Mouse (Mus musculus): ENCODE results near the gene Cars2. TPM values are rescaled to one million over a fixed set of nuclear protein-coding genes. Genes with fewer than 3 reads are reported as not detected.
"Not testable (repeated sequence)": the region's sequence is repeated elsewhere in the genome, so short reads cannot be mapped to it uniquely, and the experiment has no call there.

The Cars2 gene
- polyA plus RNA-seq, 1 experiment from 2014 or later = 46.2 TPM

DNA sequence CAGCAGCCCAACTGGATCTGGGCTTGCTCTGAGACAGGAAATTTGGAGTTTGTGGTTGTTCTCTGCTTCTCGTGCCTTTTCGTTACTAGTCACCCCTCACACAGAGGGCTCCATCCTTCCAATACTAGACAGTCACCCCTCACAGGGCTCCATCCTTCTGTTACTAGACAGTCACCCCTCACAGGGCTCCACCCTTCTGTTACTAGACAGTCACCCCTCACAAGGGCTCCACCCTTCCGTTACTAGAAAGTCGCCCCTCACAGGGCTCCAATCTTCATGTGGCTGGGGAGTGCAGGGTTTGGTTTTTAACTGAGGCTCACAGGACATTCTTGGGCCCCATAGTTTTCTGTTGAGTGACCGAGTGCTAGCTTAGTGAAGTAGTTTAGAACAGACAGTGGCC lies 37.3 kb downstream of the Cars2 start:
- H3K27me3 ChIP-seq = no peaks in the 10 kb centered on the region
- ChIA-PET POLR2A (no interaction called here), CTCF (no interaction called here)
- ATAC-seq = no peak
- no peak for TF ChIP-seq CTCF (IDR thresholded peaks at IDR 0.05)
- no peak for DNase-seq (ENCODE audit: low read depth, low spot score)
- in situ Hi-C loops (cut with MboI; ENCODE audit: low pct_unique_long_range_greater_than_20kb) = no loop called here

DNA sequence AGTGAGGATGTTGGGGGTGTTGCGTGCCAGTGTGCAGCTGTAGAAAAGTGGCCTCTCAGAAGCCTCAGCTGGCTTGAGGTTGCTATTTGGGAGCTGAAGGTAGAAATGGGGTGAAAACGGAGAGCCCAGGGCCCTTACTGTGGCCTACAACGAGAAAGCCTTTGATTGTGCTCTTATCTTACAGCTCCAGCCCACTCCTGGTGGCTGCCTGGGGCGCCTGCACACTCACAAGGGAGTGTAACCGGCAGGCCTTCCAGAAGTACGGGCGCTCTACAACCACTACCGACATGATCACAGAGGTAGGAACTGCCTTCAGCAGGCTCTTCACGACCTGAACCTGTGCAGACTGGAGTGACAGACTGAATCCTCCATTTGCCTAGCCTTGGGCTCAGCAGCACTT lies 37.9 kb downstream of the Cars2 start:
- CTCF ChIA-PET = no interaction called here

DNA sequence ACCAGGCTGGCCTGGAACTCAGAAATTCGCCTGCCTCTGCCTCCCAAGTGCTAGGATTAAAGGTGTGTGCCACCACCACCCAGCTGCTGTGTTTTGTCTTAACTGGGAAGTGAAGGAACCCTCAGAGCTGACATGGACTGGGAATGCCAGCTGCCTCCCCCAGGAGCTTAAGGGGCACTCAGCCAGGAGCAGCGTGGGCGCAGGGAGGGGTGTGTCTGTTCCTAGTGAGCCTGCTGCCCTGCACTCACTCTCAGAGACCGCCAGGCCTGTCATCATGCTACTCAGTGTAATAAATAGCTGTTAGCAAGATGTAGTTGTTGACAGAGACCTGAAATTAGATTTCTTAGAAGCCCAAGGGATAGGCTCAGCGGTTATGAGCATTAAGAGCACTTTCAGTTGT lies 39.6 kb downstream of the Cars2 start:
- no peaks in the 10 kb centered on the region for H3K27me3 ChIP-seq
- ATAC-seq (no peak), DNase-seq (ENCODE audit: low read depth, low spot score) (no peak)
- CTCF ChIA-PET = no interaction called here
- in situ Hi-C loops (cut with MboI; ENCODE audit: low pct_unique_long_range_greater_than_20kb) = no loop called here
- no peak for TF ChIP-seq CTCF (IDR thresholded peaks at IDR 0.05)
- POLR2A ChIA-PET = no interaction called here

More for the DNA sequence above, 37.9 kb downstream of the Cars2 start:
- H3K27me3 ChIP-seq = no peaks in the 10 kb centered on the region
- TF ChIP-seq CTCF (IDR thresholded peaks at IDR 0.05) = no peak
- POLR2A ChIA-PET = no interaction called here
- in situ Hi-C loops (cut with MboI; ENCODE audit: low pct_unique_long_range_greater_than_20kb) = no loop called here
- DNase-seq (ENCODE audit: low read depth, low spot score) (no peak), ATAC-seq (no peak)

DNA sequence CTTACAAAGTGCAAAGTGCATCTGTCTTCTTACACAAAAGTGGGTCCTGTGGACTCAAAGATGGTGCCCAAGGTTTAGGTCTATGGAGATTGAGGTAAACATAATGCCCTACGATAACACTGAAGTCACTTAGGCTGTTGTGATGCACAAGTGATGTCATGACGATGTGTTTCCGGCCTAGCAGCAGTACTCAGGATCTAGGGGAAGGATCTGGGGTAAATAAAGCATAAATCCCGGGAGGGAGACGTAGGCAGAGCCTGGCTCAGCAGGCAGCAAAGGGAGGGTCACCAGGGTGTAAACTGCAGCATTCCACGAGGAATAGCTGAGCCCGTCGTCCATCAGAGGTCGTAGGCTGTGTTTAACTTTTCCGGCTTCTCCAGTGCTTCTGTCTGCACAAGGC lies 41.7 kb downstream of the Cars2 start:
- TF ChIP-seq CTCF (IDR thresholded peaks at IDR 0.05) = no peak
- ChIA-PET POLR2A (no interaction called here), CTCF (no interaction called here)
- no peaks in the 10 kb centered on the region for H3K27me3 ChIP-seq
- ATAC-seq = no peak
- in situ Hi-C loops (cut with MboI; ENCODE audit: low pct_unique_long_range_greater_than_20kb) = loop anchor here (5.0 kb wide), 1 partner anchor 108 kb away; no protein-coding TSS in a partner anchor
- no peak for DNase-seq (ENCODE audit: low read depth, low spot score)

DNA sequence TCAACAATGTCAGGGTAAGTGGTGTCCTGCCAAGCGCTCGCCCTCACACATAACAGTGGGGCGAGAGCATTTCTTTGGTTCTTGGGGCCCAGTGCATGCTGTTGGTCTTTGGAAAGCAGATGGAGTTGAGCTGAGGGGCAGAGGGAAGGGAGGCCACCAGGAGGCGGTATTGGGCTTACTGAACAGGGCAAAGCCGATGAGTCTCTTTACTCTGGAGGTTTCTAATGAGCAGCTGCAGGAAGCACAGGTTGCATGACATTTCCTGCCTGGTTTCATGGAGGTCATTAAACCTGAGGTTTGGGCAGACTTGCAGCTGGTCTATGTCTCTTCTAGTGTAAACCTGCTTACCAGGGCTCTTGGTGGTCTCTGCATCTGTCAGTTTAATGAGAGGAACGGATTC lies 43.8 kb downstream of the Cars2 start:
- CTCF ChIA-PET = interaction anchor here (0.7 to 2.3 kb wide), 12 partner anchors 11 to 200 kb away, joined by 3 to 7 read pairs (median 3); no protein-coding TSS in a partner anchor
- in situ Hi-C loops (cut with MboI; ENCODE audit: low pct_unique_long_range_greater_than_20kb) = loop anchor here (5.0 kb wide), 1 partner anchor 110 kb away; no protein-coding TSS in a partner anchor
- ATAC-seq (no peak), DNase-seq (ENCODE audit: low read depth, low spot score) (no peak)
- POLR2A ChIA-PET = no interaction called here
- no peak for TF ChIP-seq CTCF (IDR thresholded peaks at IDR 0.05)
- no peaks in the 10 kb centered on the region for H3K27me3 ChIP-seq

DNA sequence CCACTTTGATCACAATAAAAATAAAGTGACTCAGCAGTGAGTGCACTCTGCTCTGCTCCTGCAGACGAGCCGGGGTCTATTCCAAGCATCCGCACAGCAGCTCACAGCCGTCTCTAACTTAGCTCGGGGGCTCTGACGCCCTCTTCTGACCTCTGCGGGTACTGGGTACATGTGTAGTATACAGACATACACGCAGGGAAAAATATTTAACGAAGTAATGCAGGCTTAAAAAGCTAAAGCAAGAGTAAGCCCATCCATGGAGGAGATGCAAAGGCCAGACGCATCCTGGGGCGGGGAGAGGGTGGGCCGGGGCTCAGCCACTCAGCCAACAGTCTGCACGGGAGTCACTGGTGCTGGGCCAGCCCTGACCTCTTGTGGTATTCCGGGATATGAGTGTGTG lies 44.5 kb downstream of the Cars2 start:
- DNase-seq (ENCODE audit: low read depth, low spot score) (no peak), ATAC-seq (no peak)
- POLR2A ChIA-PET = no interaction called here
- in situ Hi-C loops (cut with MboI; ENCODE audit: low pct_unique_long_range_greater_than_20kb) = loop anchor here (5.0 kb wide), 1 partner anchor 111 kb away; no protein-coding TSS in a partner anchor
- H3K27me3 ChIP-seq = no peaks in the 10 kb centered on the region
- CTCF ChIA-PET = interaction anchor here (1.0 to 2.3 kb wide), 10 partner anchors 10 to 200 kb away, joined by 3 to 7 read pairs (median 3); no protein-coding TSS in a partner anchor
- no peak for TF ChIP-seq CTCF (IDR thresholded peaks at IDR 0.05)

DNA sequence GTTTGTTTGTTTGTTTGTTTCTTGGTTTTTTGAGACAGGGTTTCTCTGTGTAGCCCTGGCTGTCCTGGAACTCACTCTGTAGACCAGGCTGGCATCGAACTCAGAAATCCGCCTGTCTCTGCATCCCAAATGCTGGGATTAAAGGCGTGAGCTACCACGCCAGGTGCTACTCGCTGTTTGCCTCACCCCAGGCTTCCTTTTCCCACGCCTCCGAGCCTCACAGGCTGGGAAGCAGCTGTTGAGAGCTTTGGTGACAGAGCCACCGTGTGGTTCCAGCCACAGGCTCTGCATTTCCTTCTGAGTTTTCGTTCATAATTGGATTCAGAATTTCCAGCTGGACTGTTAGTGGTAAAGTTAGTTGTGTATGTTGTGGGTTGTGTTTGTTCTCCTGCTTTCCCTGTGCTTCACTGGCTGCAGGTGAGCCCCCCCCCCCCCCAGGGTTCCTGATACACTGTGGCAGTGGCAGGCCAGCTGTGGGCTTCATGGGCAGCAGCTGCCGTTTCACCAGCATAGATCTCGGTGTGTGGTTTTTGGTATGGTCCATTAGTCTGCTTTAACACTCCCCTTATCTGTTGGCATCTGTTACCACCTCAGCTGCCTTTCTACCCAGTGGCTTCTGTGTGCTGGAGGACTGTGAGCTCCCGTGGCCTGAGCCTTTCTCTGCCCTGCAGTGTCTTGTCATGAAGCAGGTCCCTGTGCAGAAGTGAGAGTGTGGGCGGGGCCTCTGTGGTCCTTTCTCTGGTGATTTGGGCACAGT lies 46.9 kb downstream of the Cars2 start:
- in situ Hi-C loops (cut with MboI; ENCODE audit: low pct_unique_long_range_greater_than_20kb) = no loop called here
- ATAC-seq = no peak
- no peaks in the 10 kb centered on the region for H3K27me3 ChIP-seq
- no peak for DNase-seq (ENCODE audit: low read depth, low spot score)
- TF ChIP-seq CTCF (IDR thresholded peaks at IDR 0.05) = no peak
- POLR2A ChIA-PET = interaction anchor here (0.6 kb wide), 1 partner anchor 22 kb away, joined by 3 read pairs; no protein-coding TSS in a partner anchor
- CTCF ChIA-PET = no interaction called here

DNA sequence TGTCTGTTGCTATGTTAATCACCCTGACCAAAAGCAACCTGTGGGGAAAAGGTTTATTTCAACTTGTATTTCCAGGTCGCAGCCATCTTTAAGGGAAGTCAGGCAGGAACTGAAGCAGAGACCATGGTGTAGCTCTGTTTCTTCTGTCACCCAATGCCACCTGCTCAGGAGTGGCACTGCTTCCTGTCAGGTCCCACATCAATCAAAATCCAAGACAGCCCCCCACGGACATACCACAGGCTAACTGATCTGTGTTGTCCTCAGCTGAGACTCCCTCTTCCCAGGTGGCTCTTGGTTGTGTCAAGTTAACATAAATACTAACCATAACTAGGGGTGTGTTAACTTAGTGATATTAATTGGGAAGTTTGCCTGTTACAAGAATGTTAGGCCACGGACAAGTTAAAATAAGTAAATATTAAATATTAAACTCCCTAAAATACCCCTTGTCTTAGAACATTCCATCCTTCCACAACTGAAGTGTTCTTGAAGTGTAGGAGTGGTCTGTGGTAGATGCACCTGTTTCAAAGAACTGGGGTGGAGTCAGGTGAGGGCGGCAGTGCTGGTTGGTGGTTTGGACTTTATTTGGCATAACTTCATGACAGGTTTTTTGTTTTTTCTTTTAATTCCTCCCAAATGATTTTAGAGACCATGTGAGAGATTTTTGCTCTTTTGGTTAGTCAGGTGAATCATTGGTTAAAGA lies 51.6 kb downstream of the Cars2 start:
- ChIA-PET CTCF (interaction anchor here (0.9 to 1.7 kb wide), 3 partner anchors 13 to 49 kb away, joined by 3 to 6 read pairs (median 4); no protein-coding TSS in a partner anchor), POLR2A (interaction anchor here (0.9 kb wide), 1 partner anchor 38 kb away, joined by 3 read pairs; no protein-coding TSS in a partner anchor)
- no peak for DNase-seq (ENCODE audit: low read depth, low spot score)
- TF ChIP-seq CTCF (IDR thresholded peaks at IDR 0.05) = no peak
- ATAC-seq = no peak
- in situ Hi-C loops (cut with MboI; ENCODE audit: low pct_unique_long_range_greater_than_20kb) = no loop called here
- no peaks in the 10 kb centered on the region for H3K27me3 ChIP-seq

DNA sequence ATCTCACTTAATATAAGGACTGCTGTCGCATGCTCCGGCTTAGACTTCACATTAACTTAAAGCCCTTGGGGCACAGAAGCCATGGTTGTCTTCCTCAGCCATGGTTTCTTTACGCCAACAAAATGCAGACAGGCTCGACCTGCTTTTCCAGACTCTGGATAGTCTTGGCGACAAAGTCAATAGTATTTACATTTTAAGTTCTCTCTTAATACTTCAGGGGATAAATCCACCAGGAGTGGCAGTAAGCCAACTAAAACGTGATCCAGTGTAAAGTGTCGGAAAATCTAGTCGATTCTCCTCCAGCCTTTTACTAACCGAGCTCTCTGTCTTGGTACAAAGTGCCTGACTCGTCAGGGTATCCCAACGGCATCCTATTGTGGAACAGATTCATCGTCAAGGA lies 52.3 kb downstream of the Cars2 start:
- no peak for ATAC-seq
- POLR2A ChIA-PET = interaction anchor here (0.9 kb wide), 1 partner anchor 38 kb away, joined by 3 read pairs; no protein-coding TSS in a partner anchor

DNA sequence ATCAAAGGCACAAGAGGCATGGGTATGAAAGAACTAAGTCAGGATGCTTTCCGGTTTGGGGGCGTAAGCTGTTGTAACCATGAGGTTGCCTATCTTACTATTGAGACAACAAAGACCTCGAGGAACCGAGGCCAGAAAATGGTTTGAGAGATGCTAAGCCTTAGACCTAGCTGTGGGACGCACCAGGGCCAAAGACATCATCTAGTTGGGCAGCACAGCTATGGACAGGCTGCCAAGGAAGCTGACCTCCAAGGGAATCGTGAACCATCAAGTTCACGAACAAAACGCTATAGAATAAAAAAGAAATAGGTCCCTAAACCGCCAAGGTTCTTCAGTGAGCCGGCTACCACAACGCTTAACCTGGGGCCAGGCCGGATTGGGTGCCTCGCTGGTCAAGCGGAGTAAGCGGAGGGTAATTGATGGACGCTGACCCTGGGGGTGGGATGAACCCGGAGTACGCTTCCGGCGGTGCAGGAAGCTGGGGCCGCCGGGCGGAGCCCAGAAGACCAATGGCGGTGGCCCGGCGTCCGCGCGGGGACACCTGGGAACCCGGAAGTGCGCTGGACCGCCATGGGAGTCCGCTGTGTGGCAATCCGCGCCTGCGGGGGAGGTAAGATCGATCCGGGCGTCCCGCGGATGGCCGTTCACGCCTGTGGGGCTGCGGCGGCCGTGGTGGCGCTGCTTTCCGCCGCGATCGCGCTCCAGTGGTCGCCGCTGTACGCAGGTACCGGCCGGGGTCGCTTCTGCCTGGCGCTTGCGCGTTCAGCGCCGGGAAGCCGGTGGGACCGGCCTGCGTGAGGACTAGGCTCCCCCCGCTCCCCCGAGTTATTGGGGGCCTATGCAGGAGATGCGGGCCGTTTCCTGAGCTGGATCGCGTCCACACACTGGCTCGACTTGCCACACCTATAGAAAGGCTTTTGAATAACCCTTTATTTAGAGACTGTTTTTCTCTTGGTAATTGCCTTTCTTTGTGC lies 53.3 kb downstream of the Cars2 start, which contains the start of gene Naxd:
Gene Naxd (plus strand): TSS at position 490 of the 974 bp plus-strand sequence.
- in situ Hi-C loops (cut with MboI; ENCODE audit: low pct_unique_long_range_greater_than_20kb) = no loop called here
- ATAC-seq (peak; percentile 97), DNase-seq (ENCODE audit: low read depth, low spot score) (no peak)
- H3K27me3 ChIP-seq = no peaks in the 10 kb centered on the region
- ChIA-PET CTCF (interaction anchor here (0.7 to 2.6 kb wide), 2 partner anchors 11 to 14 kb away, joined by 3 to 11 read pairs; no protein-coding TSS in a partner anchor), POLR2A (interaction anchor here (1.2 kb wide), 1 partner anchor 40 kb away, joined by 6 read pairs; no protein-coding TSS in a partner anchor)
- no peak for TF ChIP-seq CTCF (IDR thresholded peaks at IDR 0.05)

More for the DNA sequence above, 52.3 kb downstream of the Cars2 start:
- no peaks in the 10 kb centered on the region for H3K27me3 ChIP-seq
- in situ Hi-C loops (cut with MboI; ENCODE audit: low pct_unique_long_range_greater_than_20kb) = no loop called here
- CTCF ChIA-PET = interaction anchor here (0.7 to 1.7 kb wide), 3 partner anchors 12 to 48 kb away, joined by 3 to 6 read pairs (median 3); no protein-coding TSS in a partner anchor
- no peak for TF ChIP-seq CTCF (IDR thresholded peaks at IDR 0.05)
- DNase-seq (ENCODE audit: low read depth, low spot score) = no peak

DNA sequence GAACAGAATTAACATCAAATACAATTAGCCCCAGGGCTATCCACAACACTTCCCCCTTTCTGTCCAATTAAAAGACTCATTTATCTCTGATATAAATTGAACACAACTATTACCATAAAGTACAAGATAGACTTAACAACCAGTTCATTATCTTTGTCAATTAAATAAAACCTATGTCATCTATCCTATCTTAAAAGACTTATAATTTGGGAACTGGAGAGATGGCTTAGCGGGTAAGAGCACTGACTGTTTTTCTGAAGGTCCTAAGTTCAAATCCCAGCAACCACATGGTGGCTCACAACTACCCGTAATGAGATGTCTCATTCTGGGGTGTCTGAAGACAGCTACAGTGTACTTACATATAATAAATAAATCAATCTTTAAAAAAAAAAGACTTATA lies 58.2 kb downstream of the Cars2 start:
- DNase-seq (ENCODE audit: low read depth, low spot score); ATAC-seq; in situ Hi-C loops (cut with MboI; ENCODE audit: low pct_unique_long_range_greater_than_20kb); H3K27me3 ChIP-seq; POLR2A ChIA-PET; CTCF ChIA-PET: not testable (repeated sequence)

Measured in Patski (cell line).